Mouse (Mus musculus) left cerebral cortex, postnatal 10 days (tissue): ENCODE measurements around the gene Ppm1k. TPM values are rescaled to one million over a fixed set of nuclear protein-coding genes. Genes with fewer than 3 reads are reported as not detected.

ENCODE experiments used
- total RNA-seq, 2 experiments: library from RNA; stranded (reverse); gene quantifications; 2 replicates each; pipeline ENCODE4 v1.2.3; 2021

Ppm1k gene
- total RNA-seq, 2 experiments from 2014 or later: 27.0 to 34.3 TPM

Other genes starting within 250 kb of the Ppm1k start
- gene Vmn1r16, start 206.0 kb downstream of the Ppm1k start, total RNA-seq: not detected
- not detected for gene Vmn1r17, start 171.7 kb downstream of the Ppm1k start, total RNA-seq
- under 1 TPM in 1 of 2 experiments, not detected in 1; 0.02 TPM for gene Vmn1r18, start 139.7 kb downstream of the Ppm1k start, total RNA-seq
- not detected for gene Vmn1r19, start 131.7 kb downstream of the Ppm1k start, total RNA-seq
- gene Vmn1r20, start 106.5 kb downstream of the Ppm1k start, total RNA-seq: not detected
- 1 to 10 TPM; 3.6 to 4.4 TPM for gene Herc6, start 45.5 kb upstream of the Ppm1k start, total RNA-seq
- 1 to 10 TPM; 6.6 to 8.1 TPM for gene Pyurf, start 156.6 kb upstream of the Ppm1k start, total RNA-seq
- gene Lancl2, start 167.1 kb upstream of the Ppm1k start, total RNA-seq: 100 to 1,000 TPM; 170 to 176 TPM